Mouse (Mus musculus) spleen, adult 2 months (tissue): ENCODE data around the gene Cdc73. TPM values are rescaled to one million over a fixed set of nuclear protein-coding genes. Genes with fewer than 3 reads are reported as not detected.
"Not testable (repeated sequence)": the region's sequence is repeated elsewhere in the genome, so short reads cannot be mapped to it uniquely, and the experiment has no call there.

ENCODE experiments used
- DNase-seq, 2 experiments: peaks; one replicate each; pipeline versions ENCODE4 v3.0.0 to v3.0.0-alpha.2; 2012 to 2021; ENCODE audit warnings: low spot score in 2 of 2, low read depth in 1 of 2
- H3K27ac ChIP-seq: fragments of 200-500 bp; 2 replicates; pipeline ENCODE4 v1.5.1; 2012; ENCODE audit warnings: low read length, inconsistent platforms; ENCODE audit not compliant: insufficient read depth
- H3K27me3 ChIP-seq: fragments of 200-500 bp; 2 replicates; pipeline ENCODE4 v1.6.1; 2012; ENCODE audit warnings: mild to moderate bottlenecking, moderate library complexity, low read length, inconsistent platforms; ENCODE audit not compliant: control insufficient read depth, insufficient read depth
- H3K36me3 ChIP-seq: fragments of 200-500 bp; 2 replicates; pipeline ENCODE4 v1.6.1; 2012; ENCODE audit warnings: mild to moderate bottlenecking, low read length, inconsistent platforms; ENCODE audit not compliant: control insufficient read depth, insufficient read depth
- H3K4me1 ChIP-seq: fragments of 200-500 bp; 2 replicates; pipeline ENCODE4 v1.6.1; 2011; ENCODE audit warnings: inconsistent platforms; ENCODE audit not compliant: control insufficient read depth, insufficient read depth, insufficient read length
- H3K4me3 ChIP-seq: fragments of 200-500 bp; 2 replicates; pipeline ENCODE4 v1.5.1; 2011; ENCODE audit warnings: mild to moderate bottlenecking, inconsistent platforms; ENCODE audit not compliant: insufficient read depth, insufficient read length; ENCODE audit errors: extremely low read depth
- CTCF ChIP-seq: fragments of 200-500 bp; IDR thresholded peaks from 2 replicates; pipeline ENCODE4 v1.5.1; 2011; ENCODE audit warnings: mild to moderate bottlenecking, inconsistent platforms; ENCODE audit not compliant: insufficient read depth, insufficient read length, insufficient replicate concordance; ENCODE audit errors: extremely low read depth
- POLR2A ChIP-seq: fragments of 200-500 bp; IDR thresholded peaks from 2 replicates; pipeline ENCODE4 v1.6.1; 2011; ENCODE audit warnings: low read depth, low read length, inconsistent platforms
- WGBS: fragments of 180-500 bp; shearing (Covaris S2); methylation state at CpG from one replicate; pipeline ENCODE4 v1.1.7; 2018; 5-methylcytosine and 5-hydroxymethylcytosine counted together
- polyA plus RNA-seq: library from polyadenylated mRNA; depleted of rRNA; stranded (reverse); fragments of >200 nt; gene quantifications from 2 replicates; pipeline ENCODE4 v1.2.3, GENCODE M21; 2012

The Cdc73 gene
- polyA plus RNA-seq, 1 experiment = 0.95 TPM

GRCm38 (mm10) chr1:143738811-143739210, 36.1 kb upstream of the Cdc73 start:
- Histone ChIP-seq H3K27me3 (no peaks in the 10 kb centered on the region), H3K36me3 (peaks cover 3% of the 10 kb centered on the region; the same call in 1 of the 2 replicates), H3K4me3 (peak overlapping the region; percentile 85), H3K27ac (peak overlapping the region; percentile 33; the same call in 1 of the 2 replicates), H3K4me1 (peaks cover 3% of the 10 kb centered on the region; the same call in 1 of the 2 replicates)
- DNase-seq = peak in 1 of 2 experiments; percentile 27
- TF ChIP-seq POLR2A (no peak), CTCF (no peak)
- 7% methylated on average over 11 of the region's 11 CpGs for WGBS

GRCm38 (mm10) chr1:143733914-143734410, 31.3 kb upstream of the Cdc73 start:
- H3K4me3 ChIP-seq = no peak overlapping the region
- DNase-seq = no peak
- H3K4me1 ChIP-seq = no peaks in the 10 kb centered on the region
- no peak overlapping the region for H3K27ac ChIP-seq
- WGBS = 90% methylated on average over 5 of the region's 5 CpGs
- TF ChIP-seq CTCF = no peak
- no peak for TF ChIP-seq POLR2A
- no peaks in the 10 kb centered on the region for H3K36me3 ChIP-seq
- no peaks in the 10 kb centered on the region for H3K27me3 ChIP-seq

GRCm38 (mm10) chr1:143731691-143732090, 29.0 kb upstream of the Cdc73 start:
- H3K4me1 ChIP-seq = no peaks in the 10 kb centered on the region
- TF ChIP-seq CTCF (no peak), POLR2A (no peak)
- 76% methylated on average over 4 of the region's 4 CpGs for WGBS

GRCm38 (mm10) chr1:143730899-143731298, 28.2 kb upstream of the Cdc73 start:
- Histone ChIP-seq H3K27me3 (no peaks in the 10 kb centered on the region), H3K4me1 (no peaks in the 10 kb centered on the region), H3K36me3 (no peaks in the 10 kb centered on the region), H3K27ac (no peak overlapping the region), H3K4me3 (no peak overlapping the region)
- WGBS = 67% methylated on average over 2 of the region's 2 CpGs
- TF ChIP-seq CTCF = peak; percentile 4; the same call in 1 of the 2 replicates
- TF ChIP-seq POLR2A = no peak
- peak in 1 of 2 experiments; percentile 30 for DNase-seq

More at GRCm38 (mm10) chr1:143731691-143732090, 29.0 kb upstream of the Cdc73 start:
- H3K36me3 ChIP-seq = no peaks in the 10 kb centered on the region
- H3K27ac ChIP-seq = no peak overlapping the region
- no peak overlapping the region for H3K4me3 ChIP-seq
- no peaks in the 10 kb centered on the region for H3K27me3 ChIP-seq
- no peak for DNase-seq

- 74% methylated on average over 9 of the region's 9 CpGs for WGBS
- no peaks in the 10 kb centered on the region for H3K36me3 ChIP-seq
- DNase-seq = no peak
- no peaks in the 10 kb centered on the region for H3K27me3 ChIP-seq
- H3K4me3 ChIP-seq = no peak overlapping the region
- TF ChIP-seq CTCF (no peak), POLR2A (no peak)
- no peaks in the 10 kb centered on the region for H3K4me1 ChIP-seq
- H3K27ac ChIP-seq = no peak overlapping the region
These were observed 25.2 kb upstream of the Cdc73 start for GRCm38 (mm10) chr1:143727701-143728445.

- WGBS = 81% methylated on average over 5 of the region's 5 CpGs
- no peaks in the 10 kb centered on the region for H3K36me3 ChIP-seq
- TF ChIP-seq CTCF (no peak), POLR2A (no peak)
- H3K4me3 ChIP-seq = no peak overlapping the region
- no peak overlapping the region for H3K27ac ChIP-seq
- H3K27me3 ChIP-seq = no peaks in the 10 kb centered on the region
- no peaks in the 10 kb centered on the region for H3K4me1 ChIP-seq
- DNase-seq = no peak
These were observed 21.9 kb upstream of the Cdc73 start for GRCm38 (mm10) chr1:143724456-143725064.

GRCm38 (mm10) chr1:143716038-143716437, 13.3 kb upstream of the Cdc73 start, which contains the start of gene Glrx2:
Glrx2 (plus strand) TSS chr1:143716338.
- no CpG with 5 or more reads among the region's 2 CpGs for WGBS
- not testable (repeated sequence) for DNase-seq, H3K4me3 ChIP-seq, H3K27me3 ChIP-seq, H3K4me1 ChIP-seq, H3K36me3 ChIP-seq, H3K27ac ChIP-seq
